Mouse (Mus musculus): Measurements from ENCODE around the gene Gm19402. TPM values are rescaled to one million over a fixed set of nuclear protein-coding genes. Genes with fewer than 3 reads are reported as not detected.

Gene Gm19402
- not detected in 2 replicates for polyA plus RNA-seq (2021; fragmentation: Nextera tagmentation)
- long read RNA-seq, experiment 1: 0 reads
- long read RNA-seq, experiment 2: 0 reads

DNA sequence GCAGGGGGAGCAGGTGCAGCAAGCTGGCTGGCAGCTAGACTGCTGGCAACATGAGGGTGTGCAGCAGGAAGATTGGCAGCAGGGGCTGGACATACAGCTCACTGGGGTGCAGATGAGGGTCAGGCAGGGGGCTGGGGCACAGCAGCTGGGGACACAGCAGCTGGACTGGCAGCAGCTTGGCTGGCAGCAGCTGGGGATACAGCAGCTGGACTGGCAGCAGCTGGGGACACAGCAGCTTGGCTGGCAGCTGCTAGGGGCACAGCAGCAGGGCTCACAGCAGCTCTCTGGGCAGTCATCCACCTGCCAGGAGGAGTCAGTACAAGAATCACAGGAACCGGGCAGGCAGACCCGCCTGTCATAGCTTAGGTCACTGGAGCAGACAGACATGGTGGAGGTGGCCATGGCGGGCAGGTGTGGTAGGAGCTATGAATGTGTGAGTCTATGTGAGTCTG, at the start of gene Gm19402:
TSS of gene Gm19402 (minus strand) at position 402 of the 452 bp plus-strand sequence.

GRCm38 (mm10) chr10:77726186-77726585, 35.6 kb upstream of the Gm19402 start, which contains the start of gene Gm10100:
Gene Gm10100, plus strand, starts transcription at chr10:77726486.

DNA sequence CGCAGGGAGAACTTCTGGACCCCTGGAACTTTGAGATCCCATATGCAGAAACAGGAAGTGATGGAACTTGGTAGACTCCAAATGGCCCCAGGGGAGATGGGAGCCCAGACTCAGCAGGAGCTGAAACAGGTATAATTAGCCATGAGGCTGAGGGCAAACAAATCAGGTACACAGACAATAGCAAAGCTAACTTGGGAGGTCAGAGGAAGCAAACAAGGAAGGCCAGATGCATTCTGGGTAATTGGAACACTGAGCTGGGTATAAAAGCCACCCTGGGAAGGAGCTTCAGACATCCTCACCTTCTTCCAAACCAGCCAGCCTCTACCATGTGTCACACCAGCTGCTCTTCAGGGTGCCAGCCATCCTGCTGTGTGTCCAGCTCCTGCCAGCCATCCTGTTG, 29.7 kb upstream of the Gm19402 start, which contains the start of gene Krtap12-1:
TSS of gene Krtap12-1 (plus strand) at position 301 of the 400 bp plus-strand sequence.

GRCm38 (mm10) chr10:77715507-77715906, 24.9 kb upstream of the Gm19402 start, which contains the start of gene Gm10142:
Gene Gm10142, plus strand, starts transcription at chr10:77715807.

DNA sequence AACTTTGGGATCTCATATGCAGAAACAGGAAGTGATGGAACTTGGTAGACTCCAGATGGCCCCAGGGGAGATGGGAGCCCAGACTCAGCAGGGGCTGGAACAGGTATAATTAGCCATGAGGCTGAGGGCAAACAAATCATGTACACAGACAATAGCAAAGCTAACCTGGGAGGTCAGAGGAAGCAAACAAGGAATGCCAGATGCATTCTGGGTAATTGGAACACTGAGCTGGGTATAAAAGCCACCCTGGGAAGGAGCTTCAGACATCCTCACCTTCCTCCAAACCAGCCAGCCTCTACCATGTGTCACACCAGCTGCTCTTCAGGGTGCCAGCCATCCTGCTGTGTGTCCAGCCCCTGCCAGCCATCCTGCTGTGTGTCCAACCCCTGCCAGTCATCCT, 20.6 kb upstream of the Gm19402 start, which contains the start of gene Gm10024:
TSS of gene Gm10024 (plus strand) at position 301 of the 400 bp plus-strand sequence.

DNA sequence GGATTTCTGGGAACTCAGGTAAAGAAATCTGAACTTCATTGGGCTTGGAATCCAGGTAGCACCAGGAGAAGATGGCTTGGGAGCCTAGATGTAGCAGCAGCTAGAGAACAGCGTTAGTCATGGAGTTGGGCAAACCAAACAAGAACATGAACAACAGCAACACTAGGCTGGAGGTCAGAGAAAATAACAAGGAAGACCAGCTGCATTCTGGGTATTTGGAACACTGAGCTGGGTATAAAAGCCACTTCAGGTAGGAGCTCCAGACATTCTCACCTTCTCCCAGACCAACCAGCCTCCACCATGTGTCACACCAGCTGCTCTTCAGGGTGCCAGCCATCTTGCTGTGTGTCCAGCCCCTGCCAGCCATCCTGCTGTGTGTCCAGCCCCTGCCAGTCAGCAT, 15.8 kb upstream of the Gm19402 start, which contains the start of gene Gm10272:
TSS of gene Gm10272 (plus strand) at position 301 of the 400 bp plus-strand sequence.

GRCm38 (mm10) chr10:77697133-77697532, 6.6 kb upstream of the Gm19402 start, which contains the start of gene Gm9508:
Gene Gm9508, minus strand, starts transcription at chr10:77697233.

GRCm38 (mm10) chr10:77685895-77686664, 4.5 kb downstream of the Gm19402 start, which contains the start of gene Tspear:
Gene Tspear, plus strand, starts transcription at chr10:77686569.

Other genes starting within 250 kb of the Gm19402 start
- 25.3 and 29.2 TPM in 2 replicates for gene Fam207a, start 175.0 kb downstream of the Gm19402 start, polyA plus RNA-seq (2021; fragmentation: Nextera tagmentation)
- gene Itgb2, start 160.5 kb downstream of the Gm19402 start, polyA plus RNA-seq (2021; fragmentation: Nextera tagmentation): 4.6 and 4.9 TPM in 2 replicates
- gene Pttg1ip, start 109.0 kb downstream of the Gm19402 start, polyA plus RNA-seq (2021; fragmentation: Nextera tagmentation): 56.3 and 68.9 TPM in 2 replicates
- 157 and 188 TPM in 2 replicates for gene Sumo3, start 84.7 kb downstream of the Gm19402 start, polyA plus RNA-seq (2021; fragmentation: Nextera tagmentation)
- gene Gm49325, start 84.6 kb downstream of the Gm19402 start, polyA plus RNA-seq (2021; fragmentation: Nextera tagmentation): 1.9 and 10.3 TPM in 2 replicates
- gene Ube2g2, start 68.5 kb downstream of the Gm19402 start, polyA plus RNA-seq (2021; fragmentation: Nextera tagmentation): 50.9 and 59.2 TPM in 2 replicates
- gene Tspear, start 4.2 kb downstream of the Gm19402 start, polyA plus RNA-seq (2021; fragmentation: Nextera tagmentation): 0.20 TPM in 2 replicates
- gene Gm9508, start 6.5 kb upstream of the Gm19402 start, polyA plus RNA-seq (2021; fragmentation: Nextera tagmentation): not detected in 2 replicates
- gene Gm10272, start 15.9 kb upstream of the Gm19402 start, polyA plus RNA-seq (2021; fragmentation: Nextera tagmentation): not detected in 2 replicates
- gene Gm10024, start 20.7 kb upstream of the Gm19402 start, polyA plus RNA-seq (2021; fragmentation: Nextera tagmentation): not detected in 2 replicates
- not detected in 2 replicates for gene Gm10142, start 25.1 kb upstream of the Gm19402 start, polyA plus RNA-seq (2021; fragmentation: Nextera tagmentation)
- not detected in 2 replicates for gene Krtap12-1, start 29.8 kb upstream of the Gm19402 start, polyA plus RNA-seq (2021; fragmentation: Nextera tagmentation)
- gene Gm10100, start 35.7 kb upstream of the Gm19402 start, polyA plus RNA-seq (2021; fragmentation: Nextera tagmentation): not detected in 2 replicates
- gene Gm18596, start 51.9 kb upstream of the Gm19402 start, polyA plus RNA-seq (2021; fragmentation: Nextera tagmentation): not detected in 2 replicates
- gene Gm9736, start 60.6 kb upstream of the Gm19402 start, polyA plus RNA-seq (2021; fragmentation: Nextera tagmentation): not detected in 2 replicates
- gene Gm3233, start 68.9 kb upstream of the Gm19402 start, polyA plus RNA-seq (2021; fragmentation: Nextera tagmentation): not detected in 2 replicates
- not detected in 2 replicates for gene Gm3238, start 80.6 kb upstream of the Gm19402 start, polyA plus RNA-seq (2021; fragmentation: Nextera tagmentation)
- not detected in 2 replicates for gene Gm7138, start 86.2 kb upstream of the Gm19402 start, polyA plus RNA-seq (2021; fragmentation: Nextera tagmentation)
- not detected in 2 replicates for gene Gm3250, start 91.8 kb upstream of the Gm19402 start, polyA plus RNA-seq (2021; fragmentation: Nextera tagmentation)
- not detected in 2 replicates for gene Gm7137, start 97.4 kb upstream of the Gm19402 start, polyA plus RNA-seq (2021; fragmentation: Nextera tagmentation)
- gene Gm9639, start 104.3 kb upstream of the Gm19402 start, polyA plus RNA-seq (2021; fragmentation: Nextera tagmentation): not detected in 2 replicates
- gene Gm19668, start 108.4 kb upstream of the Gm19402 start, polyA plus RNA-seq (2021; fragmentation: Nextera tagmentation): not detected in 2 replicates
- gene Gm9507, start 121.1 kb upstream of the Gm19402 start, polyA plus RNA-seq (2021; fragmentation: Nextera tagmentation): not detected in 2 replicates
- gene Gm2696, start 123.9 kb upstream of the Gm19402 start, polyA plus RNA-seq (2021; fragmentation: Nextera tagmentation): not detected in 2 replicates
- gene Krtap10-4, start 136.3 kb upstream of the Gm19402 start, polyA plus RNA-seq (2021; fragmentation: Nextera tagmentation): not detected in 2 replicates
- gene Krtap10-10, start 145.2 kb upstream of the Gm19402 start, polyA plus RNA-seq (2021; fragmentation: Nextera tagmentation): not detected in 2 replicates
- not detected in 2 replicates for gene Gm36176, start 156.0 kb upstream of the Gm19402 start, polyA plus RNA-seq (2021; fragmentation: Nextera tagmentation)
- gene Gm10318, start 162.1 kb upstream of the Gm19402 start, polyA plus RNA-seq (2021; fragmentation: Nextera tagmentation): not detected in 2 replicates
- gene Gm3285, start 171.2 kb upstream of the Gm19402 start, polyA plus RNA-seq (2021; fragmentation: Nextera tagmentation): not detected in 2 replicates
- gene Lrrc3, start 211.8 kb upstream of the Gm19402 start, polyA plus RNA-seq (2021; fragmentation: Nextera tagmentation): 4.8 TPM in 2 replicates